Mouse (Mus musculus) duodenum, adult 2 months (tissue): ENCODE measurements around the gene S100a5. TPM values are rescaled to one million over a fixed set of nuclear protein-coding genes. Genes with fewer than 3 reads are reported as not detected.

Experiments used
- polyA plus RNA-seq: library from polyadenylated mRNA; depleted of rRNA; stranded (reverse); fragments of >200 nt; gene quantifications from 2 replicates; pipeline ENCODE4 v1.2.3, GENCODE M21; 2012; ENCODE audit warnings: low replicate concordance; rRNA removed

S100a5 gene
- 0.53 TPM in 1 of 2 replicates, not detected in the other for polyA plus RNA-seq

GRCm38 (mm10) chr3:90608223-90608622, at the start of gene S100a5:
Gene S100a5 (plus strand): TSS chr3:90608523.

GRCm38 (mm10) chr3:90560008-90560628, 48.2 kb upstream of the S100a5 start, which contains the start of gene S100a3:
Gene S100a3 (plus strand): TSS chr3:90560578.

GRCm38 (mm10) chr3:90589947-90590346, 18.4 kb upstream of the S100a5 start, which contains the start of gene S100a2:
Gene S100a2 (plus strand): TSS chr3:90590247.

GRCm38 (mm10) chr3:90601486-90602110, 6.7 kb upstream of the S100a5 start, which contains the start of gene Gm42674:
Gene Gm42674 (plus strand): TSS chr3:90601904.

GRCm38 (mm10) chr3:90603623-90604022, 4.7 kb upstream of the S100a5 start, which contains the start of gene S100a4:
Gene S100a4 (plus strand): TSS chr3:90603771.

GRCm38 (mm10) chr3:90612728-90613291, 4.5 kb downstream of the S100a5 start, which contains the start of gene S100a6:
Gene S100a6 (plus strand): TSS chr3:90612882.

GRCm38 (mm10) chr3:90653717-90654116, 45.4 kb downstream of the S100a5 start, which contains the start of gene S100a7a:
Gene S100a7a (plus strand): TSS chr3:90654017.

Other genes with a start within 250 kb of the S100a5 start
- 6.6 and 6.7 TPM in 2 replicates for gene Slc27a3, start 218.6 kb upstream of the S100a5 start, polyA plus RNA-seq
- 12.2 and 14.4 TPM in 2 replicates for gene Ints3, start 174.9 kb upstream of the S100a5 start, polyA plus RNA-seq
- 4.3 and 4.9 TPM in 2 replicates for gene Npr1, start 142.7 kb upstream of the S100a5 start, polyA plus RNA-seq
- 4.3 and 4.6 TPM in 2 replicates for gene Ilf2, start 132.4 kb upstream of the S100a5 start, polyA plus RNA-seq
- 5.9 and 7.9 TPM in 2 replicates for gene Snapin, start 117.5 kb upstream of the S100a5 start, polyA plus RNA-seq
- 21.1 and 21.8 TPM in 2 replicates for gene Chtop, start 99.0 kb upstream of the S100a5 start, polyA plus RNA-seq
- gene S100a1, start 94.1 kb upstream of the S100a5 start, polyA plus RNA-seq, result 27.6 and 88.3 TPM in 2 replicates
- 9.9 and 13.7 TPM in 2 replicates for gene S100a13, start 94.1 kb upstream of the S100a5 start, polyA plus RNA-seq
- gene S100a14, start 81.7 kb upstream of the S100a5 start, polyA plus RNA-seq, result 0.68 and 2.8 TPM in 2 replicates
- gene S100a16, start 71.3 kb upstream of the S100a5 start, polyA plus RNA-seq, result 57.6 and 80.1 TPM in 2 replicates
- 0.39 TPM in 1 of 2 replicates, not detected in the other for gene S100a3, start 47.9 kb upstream of the S100a5 start, polyA plus RNA-seq
- gene S100a2, start 18.3 kb upstream of the S100a5 start, polyA plus RNA-seq, result not detected in 2 replicates
- not detected in 2 replicates for gene Gm42674, start 6.6 kb upstream of the S100a5 start, polyA plus RNA-seq
- gene S100a4, start 4.8 kb upstream of the S100a5 start, polyA plus RNA-seq, result 0.39 and 0.67 TPM in 2 replicates
- 103 and 214 TPM in 2 replicates for gene S100a6, start 4.4 kb downstream of the S100a5 start, polyA plus RNA-seq
- gene S100a7a, start 45.5 kb downstream of the S100a5 start, polyA plus RNA-seq, result not detected in 2 replicates
- gene S100a8, start 60.5 kb downstream of the S100a5 start, polyA plus RNA-seq, result not detected in 2 replicates
- gene S100a9, start 87.2 kb downstream of the S100a5 start, polyA plus RNA-seq, result not detected in 2 replicates
- not detected in 2 replicates for gene Pglyrp4, start 118.4 kb downstream of the S100a5 start, polyA plus RNA-seq
- gene Gm5849, start 169.4 kb downstream of the S100a5 start, polyA plus RNA-seq, result not detected in 2 replicates